Mouse (Mus musculus): Measurements from ENCODE around the gene Cd207. TPM values are rescaled to one million over a fixed set of nuclear protein-coding genes. Genes with fewer than 3 reads are reported as not detected.

Cd207 gene
- polyA plus RNA-seq, 1 experiment from 2014 or later = not detected

DNA sequence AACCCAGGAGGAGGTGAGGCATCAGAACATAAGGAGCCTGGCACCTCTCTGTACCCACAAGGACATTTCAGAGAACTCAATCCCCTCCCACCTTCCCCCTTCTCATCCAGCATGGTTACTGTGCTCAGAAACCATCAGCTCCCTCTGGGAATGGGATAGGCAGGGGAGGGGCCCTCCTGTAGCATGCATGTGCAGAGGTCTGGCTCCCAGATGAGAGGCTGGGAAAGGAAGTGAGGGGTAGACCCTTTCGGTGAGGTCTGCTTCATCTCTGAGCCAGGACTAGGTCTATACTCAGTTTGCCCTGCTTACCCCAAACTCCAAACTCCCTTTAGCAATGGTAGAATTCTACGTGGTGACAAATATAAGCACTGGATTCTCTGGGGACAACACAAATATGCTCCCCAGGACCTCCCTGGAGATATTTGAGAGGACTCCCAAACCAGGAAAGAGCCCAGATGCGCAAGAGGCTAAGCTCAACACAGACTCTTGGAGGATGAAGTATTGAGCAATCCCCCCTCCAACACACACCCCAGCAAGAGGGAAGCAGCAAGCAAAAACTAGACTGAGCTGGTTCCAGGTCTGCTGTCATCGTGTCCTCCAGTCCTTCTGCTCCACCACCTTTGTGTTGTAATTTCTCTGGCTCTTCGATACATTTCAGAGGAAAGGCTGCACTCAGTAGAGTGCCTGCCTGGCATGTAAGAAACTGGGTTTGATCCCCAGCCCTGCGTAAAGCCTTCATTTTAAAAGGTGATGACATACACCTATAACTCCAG, 30.3 kb upstream of the Cd207 start:
- 3% methylated on average over 6 of the region's 6 CpGs for WGBS
- Histone ChIP-seq H3K36me3 (no peaks in the 10 kb centered on the region), H3K27ac (peak overlapping the region; percentile 65), H3K9me3 (replicated peaks) (no peaks in the 10 kb centered on the region), H3K4me3 (peak overlapping the region; percentile 15; the same call in 1 of the 2 replicates), H3K4me1 (peaks cover 75% of the 10 kb centered on the region), H3K27me3 (ENCODE audit: low read depth, poor library complexity, severe bottlenecking) (peaks cover 100% of the 10 kb centered on the region)
- peak; percentile 54 for DNase-seq (ENCODE audit: low spot score)

DNA sequence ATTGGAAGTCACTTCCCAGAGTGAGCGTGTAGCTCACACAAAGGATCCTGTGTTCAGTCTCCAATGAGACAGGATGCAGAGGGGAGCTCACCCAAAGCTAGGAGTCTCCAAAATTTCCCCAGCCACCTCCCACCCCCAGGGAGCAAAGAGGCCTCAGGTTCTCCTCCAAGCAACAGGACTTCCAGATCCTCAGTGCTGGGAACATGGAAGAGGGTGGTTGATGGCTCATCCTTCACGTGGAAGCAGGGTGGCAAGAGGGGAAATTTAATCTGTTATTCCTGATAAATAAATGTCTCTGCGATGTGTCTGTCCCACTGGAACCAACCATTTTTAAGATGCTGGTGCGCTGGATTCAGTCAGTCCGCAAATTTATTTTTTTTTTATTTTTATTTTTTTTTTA, 27.0 kb upstream of the Cd207 start:
- Histone ChIP-seq H3K9me3 (replicated peaks) (no peaks in the 10 kb centered on the region), H3K27ac (no peak overlapping the region), H3K4me3 (no peak overlapping the region), H3K4me1 (peaks cover 55% of the 10 kb centered on the region), H3K36me3 (no peaks in the 10 kb centered on the region), H3K27me3 (ENCODE audit: low read depth, poor library complexity, severe bottlenecking) (peaks cover 100% of the 10 kb centered on the region)
- no peak for DNase-seq (ENCODE audit: low spot score)
- 21% methylated on average over 5 of the region's 5 CpGs for WGBS

DNA sequence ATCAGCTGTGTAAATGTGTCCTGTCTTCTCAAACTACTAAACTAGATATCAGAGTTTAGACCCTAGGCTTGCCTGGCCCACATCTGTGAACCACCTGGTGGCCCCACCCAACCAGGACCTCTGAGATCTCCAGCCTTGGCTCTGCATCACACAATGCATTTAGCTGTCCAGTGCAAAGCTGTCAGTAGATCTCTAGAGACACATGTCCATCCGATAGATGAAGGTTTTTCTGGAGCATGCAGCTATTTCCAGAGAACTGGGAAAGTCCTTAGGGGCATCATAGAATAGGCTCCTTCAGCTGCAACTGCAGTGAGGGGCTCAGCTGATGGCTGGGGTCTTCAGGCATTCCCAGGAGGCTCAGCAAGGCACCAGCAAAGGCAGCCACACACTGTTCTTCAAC, 26.6 kb upstream of the Cd207 start:
- peaks cover 50% of the 10 kb centered on the region for H3K4me1 ChIP-seq
- H3K4me3 ChIP-seq = no peak overlapping the region
- no peaks in the 10 kb centered on the region for H3K36me3 ChIP-seq
- 14% methylated on average over 1 of the region's 1 CpGs for WGBS
- DNase-seq (ENCODE audit: low spot score) = peak; percentile 53
- no peak overlapping the region for H3K27ac ChIP-seq
- H3K9me3 ChIP-seq (replicated peaks) = no peaks in the 10 kb centered on the region
- peaks cover 100% of the 10 kb centered on the region for H3K27me3 ChIP-seq (ENCODE audit: low read depth, poor library complexity, severe bottlenecking)

DNA sequence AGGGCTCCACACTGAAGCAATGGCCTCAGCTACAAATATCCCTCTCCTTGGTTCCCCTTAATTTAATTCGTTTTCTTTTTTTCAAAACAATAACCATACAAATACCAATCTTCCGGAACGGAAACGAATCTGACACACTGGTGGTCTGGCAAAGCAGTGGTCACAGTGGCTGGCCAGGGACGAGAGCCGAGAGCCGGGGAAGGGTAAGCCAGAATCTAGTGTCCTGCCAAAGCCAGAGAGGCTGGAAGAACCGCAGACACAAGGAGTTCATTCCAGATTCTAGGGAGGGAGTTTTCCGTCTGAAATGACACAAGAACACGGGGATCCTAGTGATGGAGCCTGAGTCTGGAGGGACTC, 26.0 kb upstream of the Cd207 start:
- peak; percentile 57 for DNase-seq (ENCODE audit: low spot score)
- H3K36me3 ChIP-seq = no peaks in the 10 kb centered on the region
- H3K4me3 ChIP-seq = no peak overlapping the region
- peaks cover 49% of the 10 kb centered on the region for H3K4me1 ChIP-seq
- no peak overlapping the region for H3K27ac ChIP-seq
- 1% methylated on average over 10 of the region's 10 CpGs for WGBS
- peaks cover 100% of the 10 kb centered on the region for H3K27me3 ChIP-seq (ENCODE audit: low read depth, poor library complexity, severe bottlenecking)
- no peaks in the 10 kb centered on the region for H3K9me3 ChIP-seq (replicated peaks)

DNA sequence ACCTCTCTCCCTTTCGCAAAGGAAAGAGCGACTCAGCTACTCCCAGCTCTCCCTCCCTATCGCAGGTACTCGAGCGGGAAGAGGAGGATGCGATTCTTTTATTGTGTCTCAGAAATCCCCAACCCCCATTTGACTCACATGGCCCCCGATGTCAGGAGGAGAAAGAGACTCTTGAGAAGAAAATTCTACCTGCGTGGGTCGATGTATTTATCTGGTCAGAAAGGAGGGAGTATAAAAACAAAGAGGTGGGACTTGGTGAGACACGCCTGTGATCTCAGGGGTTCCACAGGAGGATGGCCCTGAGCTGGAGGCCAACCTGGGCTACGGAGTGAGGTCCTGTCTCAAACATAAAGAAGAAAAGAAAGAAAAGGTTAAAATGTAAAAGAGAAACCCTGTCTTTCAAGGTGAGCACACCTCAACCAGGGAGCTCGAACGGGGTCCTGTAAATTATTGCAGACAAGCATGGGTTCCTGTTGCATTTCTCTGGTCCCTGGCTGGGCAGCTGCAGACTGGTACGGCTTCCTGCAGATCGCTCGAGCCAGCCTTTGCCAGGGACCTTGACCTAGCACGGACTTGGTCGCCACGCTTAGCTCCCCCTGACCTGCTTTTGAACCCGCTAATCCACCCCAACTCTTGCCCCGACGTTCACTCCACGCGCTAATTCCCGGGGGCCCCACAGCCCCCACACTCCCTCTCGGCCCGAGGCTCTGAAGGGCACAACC, 25.5 kb upstream of the Cd207 start:
- Histone ChIP-seq H3K4me3 (peak overlapping the region; percentile 36; the same call in 1 of the 2 replicates), H3K9me3 (replicated peaks) (no peaks in the 10 kb centered on the region), H3K27me3 (ENCODE audit: low read depth, poor library complexity, severe bottlenecking) (peaks cover 100% of the 10 kb centered on the region), H3K4me1 (peaks cover 44% of the 10 kb centered on the region), H3K27ac (0 out of 2 replicates have a peak overlapping the region, but pooled peaks have one; percentile 14), H3K36me3 (no peaks in the 10 kb centered on the region)
- WGBS = under 1% methylated on average over 27 of the region's 27 CpGs
- peak; percentile 60 for DNase-seq (ENCODE audit: low spot score)

DNA sequence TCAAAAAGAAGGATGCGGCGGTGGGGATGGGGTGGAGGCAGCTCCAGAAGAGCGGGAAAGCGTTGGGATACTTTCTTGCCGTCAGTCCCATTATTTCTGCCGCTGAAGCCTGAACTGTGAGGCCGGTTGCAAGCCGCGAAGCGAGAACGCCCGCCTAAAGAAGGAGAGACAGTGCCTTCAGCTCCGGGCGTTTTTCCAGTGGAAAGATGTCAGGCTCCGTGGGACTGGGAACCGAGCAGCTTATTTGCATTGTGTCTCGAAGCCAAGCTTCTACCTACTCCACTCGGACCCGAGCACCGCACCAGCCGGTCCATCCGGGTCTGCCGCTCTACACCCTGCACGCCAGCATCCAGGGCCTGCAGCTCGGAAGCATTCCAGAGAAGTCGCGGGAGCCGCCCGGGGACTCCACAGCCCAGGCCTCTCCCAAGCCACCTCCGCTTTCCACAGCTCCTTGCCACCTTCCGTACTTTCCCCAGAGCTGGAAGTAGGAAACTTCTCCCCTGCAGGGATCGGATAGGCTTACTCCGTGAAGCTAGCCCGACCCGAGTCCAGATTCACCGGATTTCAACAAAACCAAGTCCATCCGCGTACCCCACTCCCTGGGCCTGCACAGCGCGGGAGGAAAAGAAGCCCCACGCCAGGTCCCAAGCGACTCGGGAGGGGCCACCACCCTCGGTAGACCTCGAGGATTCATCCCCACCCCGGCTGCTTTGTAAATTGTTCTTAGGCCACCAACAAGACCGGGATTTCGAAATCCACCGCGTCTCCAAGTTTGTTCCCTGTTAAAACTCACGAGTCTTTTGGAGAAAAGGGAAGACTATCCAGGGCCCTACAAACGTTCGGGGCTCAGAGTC, 24.7 kb upstream of the Cd207 start:
- Histone ChIP-seq H3K27ac (0 out of 2 replicates have a peak overlapping the region, but pooled peaks have one; percentile 14), H3K4me3 (peak overlapping the region; percentile 36), H3K36me3 (no peaks in the 10 kb centered on the region), H3K27me3 (ENCODE audit: low read depth, poor library complexity, severe bottlenecking) (peaks cover 100% of the 10 kb centered on the region), H3K9me3 (replicated peaks) (no peaks in the 10 kb centered on the region), H3K4me1 (peaks cover 42% of the 10 kb centered on the region)
- peak; percentile 84 for DNase-seq (ENCODE audit: low spot score)
- WGBS = under 1% methylated on average over 53 of the region's 53 CpGs

DNA sequence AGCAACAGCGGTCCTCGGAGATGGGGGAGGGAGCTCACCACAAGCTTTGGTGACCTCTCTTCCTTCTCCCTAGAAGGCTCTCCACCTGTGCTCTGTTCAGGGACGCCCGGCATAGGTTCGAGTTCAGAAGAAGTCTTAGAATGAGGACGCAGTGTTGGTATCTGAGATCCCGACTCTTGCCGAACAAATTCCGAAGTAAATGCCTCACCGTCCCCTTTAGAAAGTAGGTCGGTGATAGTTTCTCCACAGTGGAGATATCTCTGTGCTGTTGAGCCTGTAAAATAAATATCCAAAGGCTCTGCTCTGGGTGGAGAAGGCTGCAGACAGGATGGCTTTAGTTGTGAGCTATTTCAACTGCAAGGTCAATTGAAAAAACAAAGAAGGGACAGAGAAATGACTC, 23.3 kb upstream of the Cd207 start:
- Histone ChIP-seq H3K4me3 (no peak overlapping the region), H3K36me3 (no peaks in the 10 kb centered on the region), H3K27me3 (ENCODE audit: low read depth, poor library complexity, severe bottlenecking) (peaks cover 100% of the 10 kb centered on the region), H3K9me3 (replicated peaks) (no peaks in the 10 kb centered on the region), H3K27ac (no peak overlapping the region), H3K4me1 (peaks cover 39% of the 10 kb centered on the region)
- WGBS = under 1% methylated on average over 11 of the region's 11 CpGs
- peak; percentile 41 for DNase-seq (ENCODE audit: low spot score)

DNA sequence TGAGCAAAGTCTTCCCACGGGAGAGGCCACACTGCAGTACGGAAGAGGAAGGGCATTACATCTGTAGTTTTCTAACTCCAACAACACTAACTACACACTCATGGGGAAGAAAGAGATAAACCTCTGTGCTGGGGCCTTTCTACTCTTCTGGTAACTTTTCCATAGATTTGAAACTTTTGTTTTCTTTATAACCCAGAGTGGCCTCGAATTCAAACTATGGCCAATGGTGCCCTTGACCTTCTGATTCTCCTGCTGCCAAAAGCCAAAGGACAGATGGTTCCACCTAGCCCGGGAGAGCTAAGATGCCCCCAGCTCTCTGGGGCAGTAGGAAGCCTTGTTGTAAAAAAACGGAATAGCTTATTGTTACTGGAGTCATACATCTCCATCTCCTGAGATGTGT, 22.3 kb upstream of the Cd207 start:
- peaks cover 35% of the 10 kb centered on the region for H3K4me1 ChIP-seq
- H3K4me3 ChIP-seq = no peak overlapping the region
- H3K27me3 ChIP-seq (ENCODE audit: low read depth, poor library complexity, severe bottlenecking) = peaks cover 100% of the 10 kb centered on the region
- DNase-seq (ENCODE audit: low spot score) = no peak
- no peaks in the 10 kb centered on the region for H3K9me3 ChIP-seq (replicated peaks)
- no peaks in the 10 kb centered on the region for H3K36me3 ChIP-seq
- H3K27ac ChIP-seq = no peak overlapping the region
- WGBS = 3% methylated on average over 5 of the region's 5 CpGs

DNA sequence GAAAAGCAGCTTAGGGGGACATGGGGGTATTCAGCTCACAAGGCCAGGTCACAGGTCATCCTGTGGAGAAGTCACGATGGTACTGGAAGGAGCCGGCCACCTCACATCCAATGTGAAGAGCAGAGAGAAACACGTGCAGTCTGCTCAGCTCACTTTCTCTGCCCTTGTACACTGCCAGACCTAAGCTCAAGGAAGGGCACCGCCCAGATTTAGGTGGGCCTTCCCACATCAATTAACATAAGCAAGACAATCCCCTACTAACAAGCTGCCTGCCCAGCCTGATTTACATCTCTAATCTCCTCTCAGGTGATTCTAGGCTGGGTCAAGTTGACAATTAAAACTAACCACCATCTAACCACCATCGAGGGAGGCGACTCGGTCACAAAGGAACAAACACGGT, 20.3 kb upstream of the Cd207 start:
- 2% methylated on average over 8 of the region's 8 CpGs for WGBS
- Histone ChIP-seq H3K36me3 (no peaks in the 10 kb centered on the region), H3K4me1 (peaks cover 33% of the 10 kb centered on the region), H3K4me3 (no peak overlapping the region), H3K27me3 (ENCODE audit: low read depth, poor library complexity, severe bottlenecking) (peaks cover 100% of the 10 kb centered on the region), H3K27ac (no peak overlapping the region), H3K9me3 (replicated peaks) (no peaks in the 10 kb centered on the region)
- DNase-seq (ENCODE audit: low spot score) = no peak

DNA sequence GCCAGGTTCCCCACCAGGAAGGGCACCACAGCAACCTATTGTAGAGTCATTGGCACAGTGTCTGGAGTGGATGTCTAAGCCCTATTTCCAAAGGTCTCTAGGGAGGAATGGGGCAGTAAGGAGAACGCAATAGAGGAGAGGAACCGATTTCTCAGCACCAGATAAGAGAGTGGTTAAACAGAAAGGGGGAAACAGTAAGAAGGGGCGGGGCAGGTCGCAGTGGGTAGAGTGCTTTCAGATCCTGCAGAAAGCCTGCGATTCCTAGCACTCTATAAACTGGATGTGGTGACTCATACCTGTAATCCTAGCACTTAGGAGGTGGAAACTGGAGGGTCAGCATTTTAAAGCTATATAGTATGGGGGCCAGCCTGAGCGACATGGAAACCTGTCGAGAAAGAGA, 19.0 kb upstream of the Cd207 start:
- H3K36me3 ChIP-seq = no peaks in the 10 kb centered on the region
- H3K27me3 ChIP-seq (ENCODE audit: low read depth, poor library complexity, severe bottlenecking) = peaks cover 100% of the 10 kb centered on the region
- peaks cover 28% of the 10 kb centered on the region for H3K4me1 ChIP-seq
- no peak for DNase-seq (ENCODE audit: low spot score)
- no peaks in the 10 kb centered on the region for H3K9me3 ChIP-seq (replicated peaks)
- no peak overlapping the region for H3K4me3 ChIP-seq
- 2% methylated on average over 7 of the region's 7 CpGs for WGBS
- H3K27ac ChIP-seq = no peak overlapping the region

DNA sequence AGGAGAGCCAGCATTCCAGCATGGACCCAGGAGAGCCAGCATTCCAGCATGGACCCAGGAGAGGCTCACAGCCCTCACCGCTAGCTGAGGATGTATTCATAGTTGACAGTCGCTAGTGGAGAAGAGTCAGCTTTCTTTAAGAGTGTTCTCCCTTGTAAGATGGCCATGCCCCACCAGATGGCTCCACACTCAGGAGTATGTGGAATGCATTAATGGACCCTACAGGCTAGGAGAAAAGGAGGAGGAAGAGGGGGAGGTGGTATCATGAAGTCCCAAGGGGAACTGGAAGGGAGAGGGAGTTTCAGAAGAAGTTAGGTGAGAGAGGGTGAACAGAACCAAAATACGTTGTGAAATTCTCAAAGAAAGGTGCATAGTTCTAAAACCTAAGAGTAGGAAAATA, 18.1 kb upstream of the Cd207 start:
- Histone ChIP-seq H3K9me3 (replicated peaks) (no peaks in the 10 kb centered on the region), H3K4me1 (peaks cover 34% of the 10 kb centered on the region), H3K27ac (no peak overlapping the region), H3K27me3 (ENCODE audit: low read depth, poor library complexity, severe bottlenecking) (peaks cover 100% of the 10 kb centered on the region), H3K36me3 (no peaks in the 10 kb centered on the region), H3K4me3 (no peak overlapping the region)
- DNase-seq (ENCODE audit: low spot score) = no peak
- 3% methylated on average over 3 of the region's 3 CpGs for WGBS

DNA sequence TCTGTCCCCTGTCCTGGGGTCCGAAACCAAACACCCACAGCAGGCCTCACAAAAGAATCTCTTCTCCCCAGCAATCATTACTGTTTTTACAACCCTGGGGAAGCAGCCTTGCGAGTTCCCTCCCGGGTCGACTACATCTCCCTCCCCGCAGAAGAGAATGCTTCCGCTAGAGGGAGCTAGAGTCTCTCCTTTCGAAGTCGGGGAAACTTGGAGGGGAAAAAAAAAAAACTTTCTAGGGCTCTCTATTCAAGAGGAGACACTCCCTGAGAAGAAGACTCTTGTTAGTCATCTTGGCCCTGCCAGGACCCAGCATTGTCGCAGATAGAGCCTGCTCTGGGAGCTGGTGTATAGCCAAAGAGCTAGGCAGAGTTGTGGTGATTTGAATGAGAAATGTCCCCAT, 16.2 kb upstream of the Cd207 start:
- H3K27me3 ChIP-seq (ENCODE audit: low read depth, poor library complexity, severe bottlenecking) = peaks cover 98% of the 10 kb centered on the region
- no peak overlapping the region for H3K27ac ChIP-seq
- no peaks in the 10 kb centered on the region for H3K9me3 ChIP-seq (replicated peaks)
- under 1% methylated on average over 9 of the region's 9 CpGs for WGBS
- peak; percentile 74 for DNase-seq (ENCODE audit: low spot score)
- no peak overlapping the region for H3K4me3 ChIP-seq
- H3K4me1 ChIP-seq = peaks cover 34% of the 10 kb centered on the region
- no peaks in the 10 kb centered on the region for H3K36me3 ChIP-seq

DNA sequence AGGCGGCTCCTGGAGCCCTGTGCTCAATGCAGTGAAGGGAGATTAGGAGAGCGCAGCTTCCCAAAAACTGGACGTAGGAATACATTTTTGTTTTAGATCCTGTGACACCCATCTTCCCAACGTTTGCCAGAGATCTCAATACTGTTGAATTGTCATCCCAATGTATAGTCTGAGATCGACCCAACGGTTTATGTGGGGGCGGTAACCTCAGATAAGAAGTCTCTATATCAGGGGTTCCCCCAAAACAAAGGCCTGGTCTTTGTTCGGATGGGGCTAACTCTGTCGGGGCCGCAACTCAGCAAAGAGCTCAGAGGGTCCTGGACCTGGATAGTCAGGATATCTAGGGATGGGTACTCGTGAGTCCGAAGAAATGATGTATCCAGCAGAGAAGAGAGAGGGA, 15.3 kb upstream of the Cd207 start:
- Histone ChIP-seq H3K4me3 (no peak overlapping the region), H3K36me3 (no peaks in the 10 kb centered on the region), H3K4me1 (peaks cover 33% of the 10 kb centered on the region), H3K9me3 (replicated peaks) (no peaks in the 10 kb centered on the region), H3K27me3 (ENCODE audit: low read depth, poor library complexity, severe bottlenecking) (peaks cover 94% of the 10 kb centered on the region), H3K27ac (no peak overlapping the region)
- no peak for DNase-seq (ENCODE audit: low spot score)
- WGBS = 2% methylated on average over 12 of the region's 12 CpGs

Measured in limb, embryonic 10.5 days (tissue).